Mouse (Mus musculus) megakaryocyte, embryonic 14.5 days (primary cell): ENCODE results near the gene Twf2.

Experiments used
- FLI1 ChIP-seq: IDR thresholded peaks from 2 replicates; pipeline ENCODE4 v1.6.1; 2012; ENCODE audit warnings: low read length, inconsistent platforms, mixed read lengths
- GATA1 ChIP-seq: IDR thresholded peaks from 3 replicates; pipeline ENCODE4 v1.6.1; 2012; ENCODE audit warnings: mixed read lengths, low read length, inconsistent platforms, borderline replicate concordance

GRCm38 (mm10) chr9:106232956-106233355 is 30.0 kb downstream of the Twf2 start:
- no peak for TF ChIP-seq GATA1
- TF ChIP-seq FLI1 = no peak
